19 mouse cellular contexts compared by ENCODE assay signal in genomic region chr1:168012611-168013010, GRCm38 (mm10).
DNase-seq lines count a peak whose midpoint lies in the region; ATAC-seq and TF ChIP-seq lines count a peak whose summit lies in the region.
"Had no signal": no experiment of that assay in that cellular context is flagged by ENCODE, and none has a peak within 500 bp of the region (broad histone marks: within the 10 kb centered on the region; RNA-seq: fewer than 3 reads in every experiment).

No protein-coding gene starts in this region.

- no peaks in the 10 kb centered on the region for H3K9me3 ChIP-seq in embryonic facial prominence, embryonic 14.5 days (ENCODE audit: control insufficient read depth, low read length)
- H3K9me3 ChIP-seq in embryonic facial prominence, embryonic 10.5 days = no peaks in the 10 kb centered on the region
- H3K9me3 ChIP-seq in lung, embryonic 15.5 days = no peaks in the 10 kb centered on the region
- no peaks in the 10 kb centered on the region for H3K9me3 ChIP-seq in stomach, embryonic 16.5 days (replicated peaks; ENCODE audit: control insufficient read depth, low read length)
- H3K9me3 ChIP-seq in liver, postnatal 0 days (ENCODE audit: low read length) = no peaks in the 10 kb centered on the region
- H3K9me3 ChIP-seq: embryonic facial prominence, embryonic 12.5 days; forebrain, embryonic 13.5 days; hindbrain, embryonic 13.5 days had no signal

- H3K9ac ChIP-seq in embryonic facial prominence, embryonic 14.5 days (ENCODE audit: low read depth, low read length) = no peak overlapping the region
- H3K9ac ChIP-seq in lung, embryonic 15.5 days = no peak overlapping the region
- H3K9ac ChIP-seq in stomach, embryonic 16.5 days (ENCODE audit: low read length) = no peak overlapping the region
- H3K9ac ChIP-seq in liver, postnatal 0 days (replicated peaks) = no peak overlapping the region
- H3K9ac ChIP-seq: embryonic facial prominence, embryonic 12.5 days; forebrain, embryonic 13.5 days; forebrain, postnatal 0 days; hindbrain, embryonic 13.5 days had no signal

- H3K27ac ChIP-seq in embryonic facial prominence, embryonic 14.5 days (replicated peaks; ENCODE audit: low read depth, low read length) = 0 out of 2 replicates have a peak overlapping the region, but pooled peaks have one; percentile 13
- no peak overlapping the region for H3K27ac ChIP-seq in embryonic facial prominence, embryonic 10.5 days (replicated peaks)
- peak overlapping the region; percentile 70 for H3K27ac ChIP-seq in lung, embryonic 15.5 days
- peak overlapping the region; percentile 25; the same call in 1 of the 2 replicates for H3K27ac ChIP-seq in stomach, embryonic 16.5 days (ENCODE audit: low read length)
- no peak overlapping the region for H3K27ac ChIP-seq in liver, postnatal 0 days (ENCODE audit: low read depth)
- H3K27ac ChIP-seq: embryonic facial prominence, embryonic 12.5 days; forebrain, embryonic 13.5 days; hindbrain, embryonic 13.5 days had no signal

- no peak for TF ChIP-seq CTCF in lung, adult 2 months (IDR thresholded peaks at IDR 0.05; ENCODE audit: insufficient read depth, low read length)
- no peak for TF ChIP-seq CTCF in liver, postnatal 0 days (IDR thresholded peaks at IDR 0.05; ENCODE audit: low read depth)

- no peaks in the 10 kb centered on the region for H3K27me3 ChIP-seq in embryonic facial prominence, embryonic 14.5 days (replicated peaks; ENCODE audit: control insufficient read depth, insufficient read depth, low read length)
- H3K27me3 ChIP-seq in embryonic facial prominence, embryonic 10.5 days (replicated peaks; ENCODE audit: low read depth, poor library complexity, severe bottlenecking) = no peaks in the 10 kb centered on the region
- no peaks in the 10 kb centered on the region for H3K27me3 ChIP-seq in lung, embryonic 15.5 days
- no peaks in the 10 kb centered on the region for H3K27me3 ChIP-seq in stomach, embryonic 16.5 days (ENCODE audit: control insufficient read depth, insufficient read depth, low read length)
- no peaks in the 10 kb centered on the region for H3K27me3 ChIP-seq in liver, postnatal 0 days (ENCODE audit: insufficient read depth, low read length)
- H3K27me3 ChIP-seq: embryonic facial prominence, embryonic 12.5 days; forebrain, embryonic 13.5 days; hindbrain, embryonic 13.5 days had no signal

- no peak for DNase-seq in embryonic facial prominence, embryonic 14.5 days (ENCODE audit: low spot score)
- no peak for DNase-seq in embryonic facial prominence, embryonic 10.5 days (ENCODE audit: low spot score)
- no peak for DNase-seq in lung, adult 2 months
- DNase-seq in lung, postnatal 25 days (ENCODE audit: low spot score) = peak; percentile 26
- no peak for DNase-seq in urinary bladder, postnatal 14 days (ENCODE audit: low spot score)
- DNase-seq in liver, postnatal 0 days = no peak
- DNase-seq: B cell, adult 2 months; cerebellum, adult 11 months; cerebellum, adult 8-10 months; cerebellum, postnatal 14 days; embryo, embryonic 11 days; forebrain, postnatal 0 days had no signal

- TF ChIP-seq POLR2A in lung, adult 2 months (IDR thresholded peaks at IDR 0.05; ENCODE audit: borderline replicate concordance, extremely low read depth, low read depth, low read length) = no peak

- ATAC-seq in embryonic facial prominence, embryonic 14.5 days (ENCODE audit: low read depth) = no peak
- ATAC-seq in lung, embryonic 15.5 days (ENCODE audit: borderline replicate concordance, extremely low read depth, low FRiP score, low TSS enrichment) = peak; percentile 87
- peak; percentile 57; the same call in 1 of the 2 replicates for ATAC-seq in stomach, embryonic 16.5 days (ENCODE audit: insufficient read depth, low FRiP score)
- ATAC-seq in liver, postnatal 0 days = no peak
- ATAC-seq: CD4-positive, CD25-positive, alpha-beta regulatory T cell, adult 4 months; forebrain, embryonic 13.5 days; forebrain, postnatal 0 days had no signal

- H3K36me3 ChIP-seq in embryonic facial prominence, embryonic 14.5 days (ENCODE audit: control insufficient read depth, insufficient read depth, low read length) = no peaks in the 10 kb centered on the region
- H3K36me3 ChIP-seq in embryonic facial prominence, embryonic 10.5 days (replicated peaks) = no peaks in the 10 kb centered on the region
- no peaks in the 10 kb centered on the region for H3K36me3 ChIP-seq in lung, embryonic 15.5 days
- no peaks in the 10 kb centered on the region for H3K36me3 ChIP-seq in stomach, embryonic 16.5 days (ENCODE audit: control insufficient read depth, insufficient read depth, low read length)
- H3K36me3 ChIP-seq in liver, postnatal 0 days (replicated peaks; ENCODE audit: insufficient read depth, low read length) = no peaks in the 10 kb centered on the region
- H3K36me3 ChIP-seq: embryonic facial prominence, embryonic 12.5 days; G1E; hindbrain, embryonic 13.5 days had no signal

- peaks cover 6% of the 10 kb centered on the region; the same call in 1 of the 2 replicates for H3K4me1 ChIP-seq in embryonic facial prominence, embryonic 14.5 days (ENCODE audit: control insufficient read depth, insufficient read depth, low read length)
- H3K4me1 ChIP-seq in embryonic facial prominence, embryonic 10.5 days = no peaks in the 10 kb centered on the region
- H3K4me1 ChIP-seq in lung, embryonic 15.5 days = 0 out of 2 replicates have a peak, but pooled peaks cover 7% of the 10 kb centered on the region
- H3K4me1 ChIP-seq in lung, adult 2 months (ENCODE audit: control insufficient read depth, insufficient read depth, low read length) = 0 out of 2 replicates have a peak, but pooled peaks cover 2% of the 10 kb centered on the region
- H3K4me1 ChIP-seq in stomach, embryonic 16.5 days (ENCODE audit: control insufficient read depth, insufficient read depth, low read length) = 0 out of 2 replicates have a peak, but pooled peaks cover 6% of the 10 kb centered on the region
- H3K4me1 ChIP-seq in liver, postnatal 0 days (ENCODE audit: insufficient read depth) = no peaks in the 10 kb centered on the region
- H3K4me1 ChIP-seq: embryonic facial prominence, embryonic 12.5 days; hindbrain, embryonic 13.5 days had no signal

- 80% methylated on average over 5 of the region's 5 CpGs for WGBS in embryonic facial prominence, embryonic 14.5 days
- WGBS in embryonic facial prominence, embryonic 10.5 days = 88% methylated on average over 5 of the region's 5 CpGs
- 51% methylated on average over 5 of the region's 5 CpGs for WGBS in lung, embryonic 15.5 days
- 53% methylated on average over 5 of the region's 5 CpGs for WGBS in lung, adult 2 months
- WGBS in stomach, embryonic 16.5 days = 58% methylated on average over 5 of the region's 5 CpGs
- WGBS in liver, postnatal 0 days (ENCODE audit: insufficient replicate concordance) = 70% methylated on average over 5 of the region's 5 CpGs

- H3K4me2 ChIP-seq in embryonic facial prominence, embryonic 14.5 days (ENCODE audit: low read depth, low read length) = no peak overlapping the region
- H3K4me2 ChIP-seq in lung, embryonic 15.5 days = no peak overlapping the region
- no peak overlapping the region for H3K4me2 ChIP-seq in stomach, embryonic 16.5 days (ENCODE audit: low read depth, low read length)
- no peak overlapping the region for H3K4me2 ChIP-seq in liver, postnatal 0 days (ENCODE audit: low read depth, low read length)
- H3K4me2 ChIP-seq: embryonic facial prominence, embryonic 12.5 days; forebrain, embryonic 13.5 days; hindbrain, embryonic 13.5 days had no signal

- H3K4me3 ChIP-seq in embryonic facial prominence, embryonic 14.5 days (ENCODE audit: low read depth, low read length) = no peak overlapping the region
- H3K4me3 ChIP-seq in embryonic facial prominence, embryonic 10.5 days = no peak overlapping the region
- H3K4me3 ChIP-seq in lung, embryonic 15.5 days = no peak overlapping the region
- no peak overlapping the region for H3K4me3 ChIP-seq in lung, adult 2 months (replicated peaks; ENCODE audit: extremely low read depth, low read depth, low read length)
- no peak overlapping the region for H3K4me3 ChIP-seq in stomach, embryonic 16.5 days (replicated peaks; ENCODE audit: low read length)
- H3K4me3 ChIP-seq in liver, postnatal 0 days (ENCODE audit: low read depth, low read length) = no peak overlapping the region
- H3K4me3 ChIP-seq: embryonic facial prominence, embryonic 12.5 days; forebrain, embryonic 13.5 days; hindbrain, embryonic 13.5 days had no signal

- no peak for TF ChIP-seq EP300 in liver, postnatal 0 days (IDR thresholded peaks at IDR 0.05; ENCODE audit: low read depth)

Comparison
In these comparisons a context has a peak if more than half of its experiments do, and no peak if none do; other contexts are left out.
1. H3K27ac ChIP-seq: peak in embryonic facial prominence, embryonic 14.5 days (single experiment), lung, embryonic 15.5 days (single experiment) and stomach, embryonic 16.5 days (single experiment); none in embryonic facial prominence, embryonic 10.5 days (single experiment) and liver, postnatal 0 days (single experiment).
2. ATAC-seq: peak in lung, embryonic 15.5 days (single experiment) and stomach, embryonic 16.5 days (single experiment); none in embryonic facial prominence, embryonic 14.5 days (single experiment) and liver, postnatal 0 days (single experiment).